Mouse (Mus musculus) adrenal gland, adult (tissue): ENCODE results near the gene Herc6.
A peak's percentile ranks its signal among the peaks of the same experiment; 100 is the strongest.
"Not testable (repeated sequence)": the region's sequence is repeated elsewhere in the genome, so short reads cannot be mapped to it uniquely, and the experiment has no call there.

Experiments
- DNase-seq, 2 experiments: peaks; one replicate each; pipeline ENCODE4 v3.0.0; 2022 to 2023; ENCODE audit warnings: low spot score in 1 of 2; ENCODE audit not compliant: inconsistent age in 2 of 2

Herc6 gene

GRCm38 (mm10) chr6:57580881-57581548 lies at the start of gene Herc6:
Herc6 (plus strand) TSS chr6:57581000.
- DNase-seq = peak; percentile 89 to 95

- DNase-seq = peak in 1 of 2 experiments; percentile 68
These were observed 49.8 kb upstream of the Herc6 start for GRCm38 (mm10) chr6:57531011-57531410.

GRCm38 (mm10) chr6:57531441-57531840 lies 49.4 kb upstream of the Herc6 start:
- peak; percentile 34 to 80 for DNase-seq

GRCm38 (mm10) chr6:57532022-57532421 lies 48.8 kb upstream of the Herc6 start:
- no peak for DNase-seq

GRCm38 (mm10) chr6:57533410-57533809 lies 47.4 kb upstream of the Herc6 start:
- peak in 1 of 2 experiments; percentile 62 for DNase-seq

GRCm38 (mm10) chr6:57534231-57534610 lies 46.6 kb upstream of the Herc6 start:
- DNase-seq = peak; percentile 49 to 85

- peak; percentile 74 to 90 for DNase-seq
These were observed 46.1 kb upstream of the Herc6 start for GRCm38 (mm10) chr6:57534611-57535286.

- peak; percentile 99 to 100 for DNase-seq
These were observed 45.3 kb upstream of the Herc6 start, which contains the start of gene Ppm1k for GRCm38 (mm10) chr6:57535386-57535936. Ppm1k (minus strand) TSS chr6:57535468.

GRCm38 (mm10) chr6:57535971-57536669 lies 44.7 kb upstream of the Herc6 start:
- DNase-seq = no peak

- DNase-seq = no peak
These were observed 42.9 kb upstream of the Herc6 start for GRCm38 (mm10) chr6:57537887-57538286.

- DNase-seq = no peak
These were observed 39.8 kb upstream of the Herc6 start for GRCm38 (mm10) chr6:57540950-57541498.

GRCm38 (mm10) chr6:57541737-57542335 lies 39.0 kb upstream of the Herc6 start:
- DNase-seq = no peak

GRCm38 (mm10) chr6:57543591-57543990 lies 37.2 kb upstream of the Herc6 start:
- not testable (repeated sequence) for DNase-seq

- DNase-seq = peak in 1 of 2 experiments; percentile 44
These were observed 35.9 kb upstream of the Herc6 start for GRCm38 (mm10) chr6:57544866-57545265.

GRCm38 (mm10) chr6:57551211-57551796 lies 29.5 kb upstream of the Herc6 start:
- no peak for DNase-seq

GRCm38 (mm10) chr6:57557796-57558317 lies 22.9 kb upstream of the Herc6 start:
- DNase-seq = no peak

GRCm38 (mm10) chr6:57563454-57563853 lies 17.3 kb upstream of the Herc6 start:
- DNase-seq = no peak

- no peak for DNase-seq
These were observed 15.3 kb upstream of the Herc6 start for GRCm38 (mm10) chr6:57565452-57565851.

- no peak for DNase-seq
These were observed 13.2 kb upstream of the Herc6 start for GRCm38 (mm10) chr6:57567630-57568029.
